Mouse (Mus musculus) frontal cortex, postnatal 36 days (tissue): Measurements from ENCODE around the gene Vps52.

ENCODE experiments used
- DNase-seq, 2 experiments: peaks; one replicate each; pipeline ENCODE4 v3.0.0; 2022; ENCODE audit warnings: low spot score in 2 of 2

The Vps52 gene

DNA sequence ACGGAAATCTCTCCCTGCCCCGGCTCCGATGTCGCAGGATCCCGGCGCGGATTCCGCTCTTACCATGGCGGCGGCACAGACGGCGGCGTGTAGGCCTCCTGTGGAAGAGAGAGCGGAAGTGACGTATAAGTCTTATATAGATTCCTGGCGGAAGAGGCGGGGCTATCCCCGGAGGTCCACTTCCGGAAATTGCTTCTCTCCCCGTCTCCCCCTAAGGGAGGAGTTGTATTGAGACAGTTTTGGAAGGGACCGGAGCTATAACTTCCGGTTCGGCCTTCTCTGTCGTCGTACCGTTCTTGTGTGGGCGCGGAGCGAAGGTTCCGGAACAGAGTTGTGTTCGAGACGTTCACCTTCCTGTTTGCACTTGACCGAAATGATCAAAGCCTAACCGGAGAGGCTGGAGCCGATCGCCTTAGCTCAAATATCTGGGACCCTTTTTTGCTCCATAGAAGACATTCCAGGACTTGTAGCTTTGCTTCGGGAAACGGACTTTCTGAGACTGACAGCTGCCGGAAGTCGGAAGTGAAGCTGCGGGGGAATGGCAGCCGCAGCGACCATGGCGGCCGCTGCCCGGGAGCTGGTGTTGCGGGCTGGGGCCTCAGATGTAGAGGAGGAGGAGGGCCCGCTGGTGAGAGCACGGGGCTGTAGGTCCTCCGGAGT lies at the start of gene Vps52, which contains the start of gene Rps18:
TSS of gene Vps52 (plus strand) at position 258 of the 660 bp plus-strand sequence.
TSS of gene Rps18 (minus strand) at position 447 of the 660 bp plus-strand sequence.
- DNase-seq, result peak; percentile 93 to 98

DNA sequence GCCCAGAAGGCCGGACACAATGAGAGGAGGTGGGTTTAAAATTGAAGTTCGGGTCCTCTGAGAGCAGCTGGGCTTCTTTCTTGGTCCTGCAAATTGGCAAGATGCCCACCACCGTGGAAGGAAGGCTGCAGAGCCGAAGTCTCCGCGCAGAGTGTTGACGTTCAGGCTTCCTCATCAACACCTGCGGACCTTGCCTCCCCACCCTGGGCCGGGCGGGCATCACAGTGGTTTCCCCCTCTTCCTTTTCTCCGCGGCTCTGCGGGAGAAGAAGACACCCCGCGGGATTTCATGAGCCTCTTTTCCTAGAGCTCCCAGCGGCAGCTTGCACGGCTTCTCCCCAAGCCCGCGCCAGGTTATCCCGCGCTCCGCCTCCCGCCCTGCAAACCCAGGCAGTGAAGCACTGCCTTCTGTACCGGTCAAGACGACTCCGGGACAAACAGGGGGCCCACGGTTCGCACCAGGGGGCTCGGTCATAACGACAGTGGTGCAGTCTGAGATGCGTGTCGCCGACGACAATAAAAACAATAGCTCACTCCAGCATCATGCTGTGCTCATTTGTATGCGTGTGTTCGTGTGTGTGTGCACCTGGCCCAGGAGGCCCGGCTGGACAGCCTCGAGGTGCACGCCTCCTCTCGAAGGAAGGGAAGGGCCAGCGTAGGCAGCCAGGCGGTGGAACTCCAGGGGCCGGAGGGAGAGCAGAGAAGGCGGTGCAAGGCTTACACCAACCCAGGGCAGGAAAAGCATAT lies 47.1 kb upstream of the Vps52 start:
- DNase-seq, result peak; percentile 51 to 59

DNA sequence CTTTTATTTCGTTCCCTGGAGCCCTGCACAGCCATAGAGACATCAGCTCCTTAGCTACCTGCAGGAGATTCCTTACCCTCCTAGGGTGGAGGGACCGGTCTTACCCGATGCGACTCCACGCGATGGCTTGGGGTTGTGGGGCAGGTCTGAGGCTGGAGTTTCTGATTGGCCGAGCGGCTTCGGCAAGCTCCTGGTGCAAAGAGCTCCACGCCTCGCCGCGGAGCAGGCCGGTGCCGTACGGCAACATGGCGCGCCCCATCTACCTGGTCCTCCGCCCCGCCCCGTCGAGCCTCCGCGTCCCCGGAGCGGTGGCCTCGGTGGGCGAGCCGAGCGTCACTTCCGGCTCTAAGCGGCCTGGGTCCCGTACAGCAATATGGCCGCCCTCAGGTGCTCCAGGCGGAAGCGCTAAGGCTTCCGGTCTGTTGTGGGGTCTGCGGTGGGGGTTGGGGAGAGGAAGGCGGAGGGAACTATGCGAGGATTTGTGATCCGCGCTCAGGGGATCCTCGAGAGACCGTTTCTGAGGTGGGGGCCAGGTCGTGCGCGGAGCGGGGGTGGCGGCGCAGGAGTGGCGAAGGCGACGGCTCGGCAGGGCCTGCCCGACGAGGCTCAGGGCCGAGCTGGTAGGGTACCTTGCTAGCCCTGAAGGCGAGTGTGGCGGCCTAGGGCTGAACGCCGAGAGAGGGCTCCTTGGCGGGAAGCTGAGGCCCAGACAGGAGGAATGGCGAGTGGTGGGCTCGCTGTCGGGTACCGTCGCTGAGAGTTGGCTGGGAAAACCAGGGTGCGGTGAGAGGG lies 46.3 kb upstream of the Vps52 start, which contains the start of gene Daxx:
TSS of gene Daxx (plus strand) at position 338 of the 792 bp plus-strand sequence.
- DNase-seq, result peak; percentile 98 to 99

DNA sequence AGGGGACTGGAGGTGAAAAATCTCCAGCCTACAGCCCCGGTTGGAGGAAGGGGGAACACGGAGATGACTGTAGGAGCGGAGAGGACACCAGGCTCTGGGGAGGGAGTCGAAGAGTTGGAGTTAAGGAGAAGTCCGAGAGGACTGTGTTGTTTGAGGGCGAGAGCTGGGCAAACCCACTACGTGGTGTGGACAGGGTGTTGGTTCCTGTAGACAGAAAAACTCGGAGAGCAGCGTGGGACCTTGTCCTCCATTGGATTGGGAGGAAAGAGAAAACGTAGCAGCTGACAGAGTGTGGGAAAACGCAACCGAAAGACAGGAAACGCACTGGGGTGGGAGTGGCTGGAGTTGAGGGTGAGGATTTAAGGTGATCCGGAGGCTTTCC lies 45.8 kb upstream of the Vps52 start:
- no peak for DNase-seq

DNA sequence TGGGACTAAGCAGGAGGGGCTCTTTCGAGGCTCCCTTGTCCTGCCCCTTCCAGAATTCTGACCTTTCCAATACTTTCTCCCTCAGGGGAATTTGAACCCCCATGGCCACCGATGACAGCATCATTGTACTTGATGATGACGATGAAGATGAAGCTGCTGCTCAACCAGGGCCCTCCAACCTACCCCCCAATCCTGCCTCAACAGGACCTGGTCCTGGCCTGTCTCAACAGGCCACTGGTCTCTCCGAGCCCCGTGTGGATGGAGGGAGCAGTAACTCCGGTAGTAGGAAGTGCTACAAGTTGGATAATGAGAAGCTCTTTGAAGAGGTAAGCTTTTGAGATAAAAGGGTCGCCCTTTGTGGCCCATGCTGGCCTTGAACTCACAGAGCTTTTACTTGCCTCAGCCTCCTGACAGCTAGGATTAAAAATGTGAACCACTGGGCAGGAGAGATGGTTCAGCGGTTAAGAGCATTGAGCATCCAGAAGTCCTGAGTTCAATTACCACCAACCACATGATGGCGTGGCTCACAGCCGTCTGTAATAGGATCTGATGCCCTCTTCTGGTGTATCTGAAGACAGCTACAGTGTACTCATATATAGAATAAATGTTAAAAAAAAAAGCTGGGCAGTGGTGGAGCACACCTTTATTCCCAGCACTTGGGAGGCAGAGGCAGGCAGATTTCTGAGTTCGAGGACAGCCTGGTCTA lies 45.1 kb upstream of the Vps52 start:
- no peak for DNase-seq

DNA sequence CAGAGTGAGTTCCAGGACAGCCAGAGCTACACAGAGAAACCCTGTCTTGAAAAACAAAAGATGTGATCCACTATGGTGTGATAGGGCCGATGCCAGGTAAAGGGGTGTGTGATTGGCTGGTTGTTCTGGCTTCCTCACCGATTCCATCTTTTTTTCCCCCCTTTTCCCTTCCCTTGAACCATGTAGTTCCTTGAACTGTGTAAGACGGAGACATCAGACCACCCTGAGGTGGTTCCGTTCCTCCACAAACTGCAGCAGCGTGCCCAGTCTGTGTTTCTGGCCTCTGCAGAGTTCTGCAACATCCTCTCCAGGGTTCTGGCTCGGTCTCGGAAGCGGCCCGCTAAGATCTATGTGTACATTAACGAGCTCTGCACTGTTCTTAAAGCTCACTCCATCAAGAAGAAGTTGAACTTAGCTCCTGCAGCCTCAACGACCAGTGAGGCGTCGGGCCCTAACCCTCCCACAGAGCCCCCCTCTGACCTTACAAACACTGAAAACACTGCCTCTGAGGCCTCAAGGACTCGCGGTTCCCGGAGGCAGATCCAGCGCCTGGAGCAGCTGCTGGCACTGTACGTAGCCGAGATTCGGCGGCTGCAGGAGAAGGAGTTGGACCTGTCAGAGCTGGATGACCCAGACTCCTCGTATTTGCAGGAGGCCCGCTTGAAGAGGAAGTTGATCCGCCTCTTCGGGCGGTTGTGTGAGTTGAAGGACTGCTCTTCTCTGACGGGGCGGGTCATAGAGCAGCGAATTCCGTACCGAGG lies 44.4 kb upstream of the Vps52 start:
- no peak for DNase-seq

DNA sequence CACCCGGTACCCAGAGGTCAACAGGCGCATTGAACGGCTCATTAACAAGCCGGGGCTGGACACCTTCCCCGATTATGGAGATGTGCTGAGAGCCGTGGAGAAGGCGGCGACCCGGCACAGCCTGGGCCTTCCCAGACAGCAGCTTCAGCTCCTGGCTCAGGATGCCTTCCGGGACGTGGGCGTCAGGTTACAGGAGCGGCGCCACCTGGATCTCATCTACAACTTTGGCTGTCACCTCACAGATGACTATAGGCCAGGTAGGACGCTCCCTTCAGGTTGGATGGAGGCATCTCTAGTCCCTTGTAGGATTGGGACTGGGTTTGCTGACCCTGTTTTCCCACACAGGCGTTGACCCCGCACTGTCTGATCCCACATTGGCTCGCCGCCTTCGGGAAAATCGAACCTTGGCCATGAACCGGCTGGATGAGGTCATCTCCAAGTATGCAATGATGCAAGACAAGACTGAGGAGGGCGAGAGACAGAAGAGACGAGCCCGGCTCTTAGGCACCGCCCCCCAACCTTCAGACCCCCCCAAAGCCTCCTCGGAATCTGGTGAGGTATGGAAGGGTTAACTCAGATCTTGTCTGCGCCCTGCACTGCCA lies 43.7 kb upstream of the Vps52 start:
- DNase-seq, result no peak

DNA sequence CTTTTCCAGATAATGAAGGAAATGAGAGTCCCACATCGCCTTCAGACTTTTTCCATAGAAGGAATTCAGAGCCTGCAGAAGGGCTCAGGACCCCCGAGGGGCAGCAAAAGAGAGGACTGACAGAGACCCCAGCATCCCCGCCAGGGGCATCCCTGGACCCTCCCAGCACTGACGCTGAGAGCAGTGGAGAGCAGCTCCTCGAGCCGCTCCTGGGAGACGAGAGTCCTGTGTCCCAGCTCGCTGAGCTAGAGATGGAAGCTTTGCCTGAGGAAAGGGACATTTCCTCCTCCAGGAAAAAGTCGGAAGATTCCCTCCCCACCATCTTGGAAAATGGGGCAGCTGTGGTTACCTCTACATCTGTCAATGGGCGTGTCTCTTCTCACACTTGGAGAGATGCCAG lies 42.3 kb upstream of the Vps52 start:
- no peak for DNase-seq

DNA sequence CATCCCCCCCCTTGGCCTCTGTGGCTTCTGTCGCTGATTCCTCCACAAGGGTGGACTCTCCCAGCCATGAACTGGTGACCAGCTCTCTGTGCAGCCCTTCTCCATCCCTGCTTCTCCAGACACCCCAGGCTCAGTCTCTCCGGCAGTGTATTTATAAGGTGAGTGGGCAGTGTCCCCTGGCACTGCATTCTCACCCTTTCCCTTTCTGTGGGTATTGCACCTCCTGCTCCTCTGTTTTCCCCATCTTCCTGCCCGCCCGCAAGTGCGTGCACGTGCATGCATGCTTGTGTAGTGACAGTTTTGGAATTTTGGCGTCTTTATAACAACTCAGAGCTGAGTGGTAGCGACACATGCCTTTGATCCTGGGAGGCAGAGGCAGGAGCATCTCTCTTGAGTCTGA lies 41.7 kb upstream of the Vps52 start:
- no peak for DNase-seq

DNA sequence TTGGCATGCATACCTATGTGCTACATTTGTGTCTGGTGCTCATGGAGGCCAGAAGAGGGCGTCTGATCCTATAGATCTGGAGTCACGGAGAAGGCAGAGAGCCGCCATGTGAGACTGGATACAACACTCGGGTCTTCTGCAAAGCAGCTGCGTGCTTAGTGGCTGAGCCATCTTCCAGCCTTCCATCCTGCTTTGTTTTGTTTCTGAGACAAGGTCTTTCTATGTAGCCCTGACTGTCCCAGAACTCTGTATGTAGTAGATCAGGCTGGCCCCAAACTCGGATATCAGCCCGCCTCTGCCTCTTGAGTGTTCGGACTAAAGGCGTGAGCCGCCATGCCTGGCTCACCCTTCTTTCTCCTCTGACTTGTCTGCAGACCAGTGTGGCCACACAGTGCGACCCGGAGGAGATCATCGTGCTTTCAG lies 40.6 kb upstream of the Vps52 start:
- no peak for DNase-seq

DNA sequence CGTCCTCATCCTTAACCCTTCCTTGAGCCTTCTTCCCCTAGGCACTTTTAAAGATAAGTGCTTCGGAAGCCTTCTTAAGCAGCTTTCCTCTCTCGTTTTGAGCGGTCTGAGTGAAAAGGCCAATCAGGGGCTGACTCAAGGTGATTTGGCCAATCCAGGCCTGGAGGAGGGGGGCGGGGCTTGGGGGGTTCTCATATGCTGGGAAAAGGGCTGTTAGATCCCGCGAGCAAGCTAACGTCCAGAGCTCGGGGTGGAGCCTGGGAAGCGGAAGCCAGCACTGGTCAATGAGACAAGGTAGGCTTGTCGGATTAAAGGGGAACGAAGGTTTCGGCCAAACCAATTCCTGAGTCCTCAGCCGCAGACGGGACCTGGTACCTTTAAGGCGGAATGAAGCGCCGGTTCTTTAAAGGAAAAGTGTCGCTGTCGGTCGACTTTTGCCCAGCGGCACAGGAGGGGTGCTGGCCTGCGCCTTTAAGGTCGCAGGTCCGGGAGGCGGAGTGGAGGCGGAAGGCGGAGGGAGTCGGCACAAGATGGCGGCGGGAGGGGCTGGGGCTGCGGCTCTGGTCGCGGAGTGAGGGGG lies 39.9 kb upstream of the Vps52 start, which contains the start of the genes Tapbp and Zbtb22:
TSS of gene Tapbp (plus strand) at position 229 of the 580 bp plus-strand sequence.
TSS of gene Zbtb22 (plus strand) at position 234 of the 580 bp plus-strand sequence.
- peak; percentile 96 to 98 for DNase-seq

DNA sequence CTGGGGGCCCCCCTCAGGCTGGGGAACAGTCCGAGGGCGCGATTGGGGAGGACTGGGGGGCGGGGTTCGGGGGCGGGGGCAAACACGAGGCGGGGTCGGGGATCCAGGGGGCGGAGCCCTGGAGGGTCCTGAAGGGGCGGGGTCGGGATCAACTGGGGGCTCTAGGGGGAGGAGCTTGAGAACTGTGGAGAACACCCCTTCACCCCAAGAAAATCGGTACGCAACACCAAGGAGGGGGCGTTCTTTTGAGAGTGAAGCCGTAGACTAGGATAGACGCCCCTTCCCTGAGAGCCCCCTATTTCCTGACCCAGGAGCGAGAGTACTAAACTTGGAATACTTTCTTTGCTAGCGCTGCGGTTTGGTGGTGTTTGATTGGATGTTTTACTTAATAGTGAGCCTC lies 39.3 kb upstream of the Vps52 start:
- DNase-seq, result no peak

DNA sequence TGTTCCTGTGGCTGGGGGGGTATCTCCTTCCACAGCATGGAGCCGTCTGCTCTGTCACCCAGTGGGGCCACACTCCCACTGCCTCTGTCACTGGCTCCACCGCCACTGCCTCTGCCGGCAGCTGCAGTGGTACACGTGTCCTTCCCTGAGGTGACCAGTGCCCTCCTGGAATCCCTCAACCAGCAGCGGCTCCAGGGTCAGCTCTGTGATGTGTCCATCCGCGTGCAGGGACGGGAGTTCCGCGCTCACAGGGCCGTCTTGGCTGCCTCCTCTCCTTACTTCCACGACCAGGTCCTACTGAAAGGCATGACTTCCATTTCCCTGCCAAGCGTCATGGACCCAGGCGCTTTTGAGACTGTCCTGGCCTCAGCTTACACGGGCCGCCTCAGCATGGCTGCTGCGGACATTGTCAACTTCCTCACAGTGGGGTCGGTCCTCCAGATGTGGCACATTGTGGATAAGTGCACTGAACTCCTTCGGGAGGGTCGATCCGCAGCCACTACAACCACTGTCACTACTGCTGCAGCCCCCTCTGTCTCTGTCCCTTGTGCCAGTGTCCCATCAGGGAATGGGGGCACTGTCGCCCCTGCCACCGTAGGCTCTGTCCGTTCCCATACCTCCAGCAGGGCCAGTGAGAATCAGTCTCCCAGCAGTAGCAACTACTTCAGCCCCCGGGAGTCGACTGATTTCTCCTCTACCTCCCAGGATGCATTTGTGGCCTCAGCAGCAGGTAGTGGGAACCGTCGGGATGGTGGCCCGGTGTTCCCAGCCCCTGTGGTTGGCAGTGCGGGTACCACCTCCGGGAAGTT lies 38.6 kb upstream of the Vps52 start:
- DNase-seq, result no peak

DNA sequence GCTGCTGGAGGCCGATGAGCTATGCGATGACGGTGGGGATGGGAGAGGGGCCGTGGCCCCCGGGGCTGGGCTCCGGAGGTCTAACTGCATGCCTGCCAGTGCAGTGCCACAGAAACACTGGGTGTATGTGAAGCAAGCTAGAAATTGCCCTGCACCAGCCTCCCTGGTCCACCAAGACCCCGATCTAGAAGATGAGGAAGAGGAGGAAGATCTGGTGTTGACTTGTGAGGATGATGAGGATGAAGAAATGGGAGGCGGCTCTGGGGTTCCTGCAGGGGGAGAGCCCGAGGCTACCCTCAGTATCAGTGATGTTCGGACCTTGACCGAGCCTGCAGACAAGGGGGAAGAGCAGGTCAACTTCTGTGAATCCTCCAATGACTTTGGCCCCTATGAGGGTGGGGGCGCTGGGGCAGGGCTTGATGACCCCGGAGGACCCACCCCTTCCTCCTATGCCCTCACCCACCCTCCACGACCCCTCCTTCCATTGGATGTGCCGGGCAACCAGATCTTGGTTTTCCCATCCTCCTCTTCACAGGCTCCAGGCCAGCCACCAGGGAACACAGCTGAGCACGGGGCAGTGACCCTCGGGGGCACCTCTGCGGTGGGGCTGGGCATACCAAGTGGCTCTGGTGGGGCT lies 37.8 kb upstream of the Vps52 start:
- no peak for DNase-seq

DNA sequence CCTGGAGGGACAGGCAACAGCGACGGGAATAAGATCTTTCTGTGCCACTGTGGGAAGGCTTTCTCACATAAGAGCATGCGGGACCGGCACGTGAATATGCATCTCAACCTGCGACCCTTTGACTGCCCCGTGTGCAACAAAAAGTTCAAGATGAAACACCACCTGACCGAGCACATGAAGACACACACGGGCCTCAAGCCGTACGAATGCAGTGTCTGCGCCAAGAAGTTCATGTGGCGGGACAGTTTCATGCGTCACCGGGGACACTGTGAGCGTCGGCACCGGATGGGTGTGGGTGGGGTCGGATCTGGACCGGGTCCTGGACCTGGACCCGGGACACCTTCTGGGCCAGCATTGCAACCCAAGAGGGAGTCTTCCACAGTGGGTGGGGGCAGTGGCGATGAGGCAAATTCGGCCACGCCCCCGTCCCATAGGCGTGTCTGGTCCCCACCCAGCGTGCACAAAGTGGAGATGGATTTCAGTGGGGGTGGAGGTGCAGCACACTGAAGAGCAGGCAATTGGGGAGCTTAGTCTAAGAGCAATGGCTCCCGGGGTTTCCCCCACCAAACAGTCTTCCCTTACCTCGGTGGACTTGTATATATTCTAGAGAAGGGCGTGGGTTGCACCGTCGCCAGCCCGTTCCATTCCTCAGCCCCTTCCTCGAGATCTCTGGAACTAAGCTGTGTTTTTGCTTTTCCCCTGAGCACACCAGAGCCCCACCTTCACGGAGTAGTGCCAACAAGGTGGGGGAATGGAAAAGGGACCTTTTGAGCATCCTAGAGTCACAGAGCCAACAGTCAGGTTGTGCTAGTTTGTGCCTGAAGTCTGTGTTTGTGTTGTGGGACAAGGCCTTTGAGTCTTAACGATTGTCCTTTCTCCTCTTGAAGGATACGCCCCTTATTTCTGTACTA lies 37.1 kb upstream of the Vps52 start:
- no peak for DNase-seq

DNA sequence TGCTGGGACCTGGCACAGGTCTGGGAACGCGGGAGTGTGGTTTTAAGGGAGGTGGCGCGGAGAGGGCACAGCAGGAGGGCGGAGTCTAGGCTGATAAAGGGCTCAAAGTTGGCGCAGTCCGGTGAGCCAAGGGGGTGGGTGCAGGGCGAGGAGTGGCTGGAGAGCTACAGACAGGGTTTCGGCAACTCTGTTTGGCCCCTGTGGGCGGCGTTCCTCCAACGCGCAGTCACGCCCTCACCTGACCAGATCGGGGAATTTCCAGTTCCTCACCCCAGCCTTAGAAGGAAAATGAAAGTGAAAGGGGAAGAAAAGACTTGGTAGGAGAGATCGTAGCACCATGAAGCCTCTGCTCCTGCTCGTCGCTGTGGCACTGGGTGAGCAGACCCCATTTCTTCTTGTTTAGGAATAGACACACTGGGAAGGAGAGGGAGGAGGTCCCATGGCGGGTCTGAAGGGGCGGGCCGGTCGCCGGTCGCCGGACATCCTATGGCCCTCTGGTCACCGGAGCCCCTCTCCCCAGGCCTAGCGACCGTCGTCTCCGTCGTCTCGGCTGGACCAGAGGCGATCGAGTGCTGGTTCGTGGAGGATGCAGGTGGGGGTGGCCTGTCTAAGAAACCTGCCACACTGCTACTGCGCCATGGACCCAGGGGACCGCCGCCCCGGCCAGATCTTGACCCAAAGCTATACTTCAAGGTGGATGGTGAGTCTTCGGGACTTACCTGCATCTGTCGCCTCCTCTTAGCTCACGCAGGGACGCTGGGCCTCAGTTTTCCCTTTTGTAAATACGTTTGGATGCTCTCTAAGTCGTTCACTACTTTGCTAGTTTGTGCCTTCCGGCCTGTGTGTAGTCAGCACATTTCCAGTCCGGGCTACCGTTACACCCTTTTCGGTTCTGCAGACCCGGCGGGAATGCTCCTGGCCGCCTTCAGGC lies 36.0 kb upstream of the Vps52 start:
- DNase-seq, result peak in 1 of 2 experiments; percentile 45
